Mouse (Mus musculus): ENCODE data around the gene Gm14744. TPM values are rescaled to one million over a fixed set of nuclear protein-coding genes. Genes with fewer than 3 reads are reported as not detected.
"Not testable (repeated sequence)": the region's sequence is repeated elsewhere in the genome, so short reads cannot be mapped to it uniquely, and the experiment has no call there.

Gm14744 gene
- polyA plus RNA-seq (2016; fragmentation: Nextera tagmentation; extraction: Ambion mirVana): not detected in 2 replicates

DNA sequence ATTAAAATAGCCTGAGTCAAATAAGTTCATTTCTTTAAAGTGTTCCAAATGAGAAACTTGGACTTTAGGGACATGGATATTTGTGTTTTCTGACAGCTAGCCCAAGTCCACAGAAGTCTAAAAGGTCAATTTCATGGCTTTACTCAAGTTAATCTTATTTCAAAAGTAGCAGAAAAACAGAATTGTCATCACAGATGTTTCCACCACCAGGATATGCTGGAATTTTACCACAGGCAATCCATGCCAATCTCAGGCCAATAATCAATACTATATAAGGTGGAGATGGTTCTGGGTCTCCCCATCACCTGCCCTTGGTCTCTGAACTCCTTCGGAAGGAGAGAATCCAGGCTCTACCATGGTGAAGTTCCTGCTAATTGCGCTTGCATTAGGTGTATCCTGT lies at the start of gene Gm14744:
Gene Gm14744 (plus strand): TSS at position 301 of the 400 bp plus-strand sequence.
- H3K36me3 ChIP-seq (replicated peaks); H3K27me3 ChIP-seq (ENCODE audit: poor library complexity, severe bottlenecking); H3K27ac ChIP-seq; H3K9me3 ChIP-seq; H3K4me3 ChIP-seq; DNase-seq (ENCODE audit: extremely low spot score, low spot score); H3K4me1 ChIP-seq: not testable (repeated sequence)
- WGBS: 89% methylated on average over 2 of the region's 2 CpGs

DNA sequence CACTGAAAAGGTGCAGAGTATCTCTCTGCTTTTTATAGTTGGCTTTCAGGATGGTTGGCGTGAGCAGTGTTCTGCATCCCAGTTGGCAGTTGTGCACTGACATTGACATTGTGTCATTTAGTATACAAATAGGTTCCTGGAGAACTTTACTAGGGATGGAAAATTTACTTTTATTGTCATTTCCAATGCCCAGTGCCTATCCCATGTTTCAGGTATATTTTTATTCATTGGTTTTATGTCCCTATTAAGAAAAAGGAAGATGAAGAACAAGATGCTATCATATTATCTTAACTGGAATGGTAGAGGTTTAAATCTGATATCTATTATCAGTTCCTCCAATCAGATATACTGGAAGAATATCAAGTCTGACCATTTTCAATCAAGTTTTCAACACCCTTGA lies 11.0 kb upstream of the Gm14744 start, which contains the start of gene Pbsn:
Gene Pbsn (minus strand): TSS at position 101 of the 400 bp plus-strand sequence.
- Histone ChIP-seq H3K36me3 (replicated peaks) (no peaks in the 10 kb centered on the region), H3K4me1 (no peaks in the 10 kb centered on the region), H3K9me3 (no peaks in the 10 kb centered on the region), H3K27ac (no peak within 1 kb of the TSS), H3K27me3 (ENCODE audit: poor library complexity, severe bottlenecking) (no peaks in the 10 kb centered on the region), H3K4me3 (no peak within 1 kb of the TSS)
- WGBS: 88% methylated on average over 1 of the region's 1 CpGs
- DNase-seq (ENCODE audit: extremely low spot score, low spot score): no peak

DNA sequence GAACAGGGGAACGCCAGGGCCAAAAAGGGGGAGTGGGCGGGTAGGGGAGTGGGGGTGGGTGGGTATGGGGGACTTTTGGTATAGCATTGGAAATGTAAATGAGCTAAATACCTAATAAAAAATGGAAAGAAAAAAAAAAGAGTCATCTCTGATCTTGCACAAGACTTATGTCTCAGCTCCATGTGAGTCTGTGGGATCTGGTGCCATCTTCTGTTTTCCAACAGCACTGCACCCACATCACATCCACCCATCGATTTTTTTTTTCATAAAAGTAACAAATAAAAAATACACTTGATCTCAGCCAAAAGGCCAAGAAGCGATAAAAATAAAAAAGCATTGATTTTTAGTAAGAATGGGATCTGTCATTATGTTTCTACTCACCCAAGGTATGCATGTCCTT lies 15.5 kb downstream of the Gm14744 start:
- WGBS: 49% methylated on average over 2 of the region's 4 CpGs
- H3K27me3 ChIP-seq (ENCODE audit: poor library complexity, severe bottlenecking); H3K27ac ChIP-seq; H3K4me3 ChIP-seq; H3K4me1 ChIP-seq; H3K36me3 ChIP-seq (replicated peaks); DNase-seq (ENCODE audit: extremely low spot score, low spot score); H3K9me3 ChIP-seq: not testable (repeated sequence)

Other genes starting within 250 kb of the Gm14744 start
- gene Prkx, start 68.5 kb upstream of the Gm14744 start, polyA plus RNA-seq (2016; fragmentation: Nextera tagmentation; extraction: Ambion mirVana): 11.1 TPM in 2 replicates
- gene Pbsn, start 11.1 kb upstream of the Gm14744 start, polyA plus RNA-seq (2016; fragmentation: Nextera tagmentation; extraction: Ambion mirVana): not detected in 2 replicates
- not detected in 2 replicates for gene 5430402E10Rik, start 60.3 kb downstream of the Gm14744 start, polyA plus RNA-seq (2016; fragmentation: Nextera tagmentation; extraction: Ambion mirVana)
- gene Obp1a, start 226.6 kb downstream of the Gm14744 start, polyA plus RNA-seq (2016; fragmentation: Nextera tagmentation; extraction: Ambion mirVana): not detected in 2 replicates

All from forebrain, embryonic 10.5 days (tissue).